Mouse (Mus musculus): ENCODE measurements around the gene Gm15107. TPM values are rescaled to one million over a fixed set of nuclear protein-coding genes. Genes with fewer than 3 reads are reported as not detected.
"Not testable (repeated sequence)": the region's sequence is repeated elsewhere in the genome, so short reads cannot be mapped to it uniquely, and the experiment has no call there.

Gm15107 gene
- total RNA-seq (2021), result not detected

DNA sequence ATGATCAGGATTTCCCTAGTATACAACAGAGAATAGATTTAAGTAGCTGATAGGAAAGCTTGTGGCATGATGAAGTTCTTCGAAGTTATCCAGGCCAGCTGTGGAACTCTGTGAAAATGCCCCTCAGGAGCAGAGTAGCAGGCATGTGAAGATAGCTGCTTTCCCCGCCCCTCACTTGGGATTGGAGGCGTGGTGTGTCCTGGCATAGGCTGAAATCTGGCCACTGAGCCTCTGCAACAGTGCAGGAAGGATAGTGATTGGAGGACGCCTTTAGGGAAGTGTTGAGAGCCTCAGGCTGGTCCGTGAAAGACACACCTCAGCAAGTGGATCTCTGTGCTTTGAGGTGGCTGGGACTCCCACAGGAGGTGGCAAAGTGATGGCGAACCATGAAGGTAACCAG, at the start of gene Gm15107:
TSS of gene Gm15107 (plus strand) at position 301 of the 400 bp plus-strand sequence.
- intact Hi-C loops (cut with DNase I); DNase-seq: not testable (repeated sequence)

Other genes with a start within 250 kb of the Gm15107 start
- gene Gm15080, start 187.7 kb upstream of the Gm15107 start, total RNA-seq (2021), result not detected

All from heart, postnatal 10 days (tissue).